Mouse (Mus musculus) heart, postnatal 0 days (tissue): ENCODE results near the gene Scube3.

Experiments used
- CTCF ChIP-seq: IDR thresholded peaks from 2 replicates; pipeline ENCODE4 v1.5.1; 2016; ENCODE audit warnings: antibody characterized with exemption, control low read depth, low read depth
- EP300 ChIP-seq: IDR thresholded peaks from 2 replicates; pipeline ENCODE4 v1.6.1; 2016; ENCODE audit warnings: antibody characterized with exemption, low read depth

DNA sequence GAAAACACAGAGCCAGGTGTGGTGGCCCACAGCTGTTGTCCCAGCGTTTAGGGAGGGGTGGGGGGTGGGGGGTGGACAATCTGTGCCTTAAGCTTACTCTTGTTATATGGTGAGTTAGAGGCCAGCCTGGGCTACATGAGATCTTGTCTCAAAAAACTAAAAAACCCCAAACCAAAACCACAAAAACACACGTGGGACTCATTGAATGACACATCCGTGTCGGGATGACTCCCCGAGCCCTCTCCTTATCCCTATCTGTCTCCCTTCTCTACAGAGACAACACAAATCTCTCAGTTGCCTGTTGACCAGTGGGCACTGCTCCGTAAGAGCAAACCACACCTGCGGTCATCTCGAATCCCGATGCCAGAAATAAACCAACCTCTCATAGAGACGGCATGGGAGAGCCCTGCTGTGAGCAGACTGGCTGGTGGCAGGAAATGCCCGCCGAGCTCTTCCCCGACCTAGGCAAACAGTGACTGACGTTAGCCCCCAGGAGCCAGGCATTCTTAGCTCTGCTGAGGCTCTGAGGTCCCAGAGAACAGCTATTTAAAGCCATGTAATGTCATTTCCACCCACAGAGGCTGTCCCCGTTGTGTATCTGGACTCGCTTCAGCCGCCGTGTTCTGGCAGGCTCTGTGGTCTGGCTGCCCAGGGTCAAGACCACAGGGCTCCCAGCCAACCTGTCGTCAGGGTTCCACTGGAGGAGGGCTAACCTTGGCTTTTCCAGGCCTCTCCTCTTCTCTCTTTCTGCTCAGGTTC is 24.3 kb upstream of the Scube3 start:
- TF ChIP-seq CTCF (no peak), EP300 (no peak)
